Mouse (Mus musculus): Measurements from ENCODE around the gene Arid1b. TPM values are rescaled to one million over a fixed set of nuclear protein-coding genes. Genes with fewer than 3 reads are reported as not detected.

Arid1b gene
- polyA plus RNA-seq, 1 experiment from 2014 or later, result 46.4 TPM

- CTCF ChIA-PET, result interaction anchor here (1.2 kb wide), 1 partner anchor 20 kb away, joined by 3 read pairs; no protein-coding TSS in a partner anchor
- no peak for DNase-seq (ENCODE audit: low read depth, low spot score)
- no peak for ATAC-seq
- POLR2A ChIA-PET, result no interaction called here
- TF ChIP-seq CTCF (IDR thresholded peaks at IDR 0.05), result no peak
- H3K27me3 ChIP-seq, result no peaks in the 10 kb centered on the region
- in situ Hi-C loops (cut with MboI; ENCODE audit: low pct_unique_long_range_greater_than_20kb), result loop anchor here (25.0 kb wide), 1 partner anchor 1815 kb away; the partner anchor contains the start of gene Tfb1m
Observed at GRCm38 (mm10) chr17:5377151-5377929, 383.2 kb downstream of the Arid1b start.

- ATAC-seq, result no peak
- TF ChIP-seq CTCF (IDR thresholded peaks at IDR 0.05), result no peak
- no peak for DNase-seq (ENCODE audit: low read depth, low spot score)
- ChIA-PET POLR2A (no interaction called here), CTCF (interaction anchor here (0.9 to 1.2 kb wide), 2 partner anchors 8 to 20 kb away, joined by 3 read pairs; no protein-coding TSS in a partner anchor)
- in situ Hi-C loops (cut with MboI; ENCODE audit: low pct_unique_long_range_greater_than_20kb), result loop anchor here (25.0 kb wide), 1 partner anchor 1816 kb away; the partner anchor contains the start of gene Tfb1m
- no peaks in the 10 kb centered on the region for H3K27me3 ChIP-seq
Observed at GRCm38 (mm10) chr17:5377930-5378310, 383.8 kb downstream of the Arid1b start.

- in situ Hi-C loops (cut with MboI; ENCODE audit: low pct_unique_long_range_greater_than_20kb), result loop anchor here (25.0 kb wide), 1 partner anchor 1823 kb away; the partner anchor contains the start of gene Tfb1m
- ATAC-seq, result no peak
- no peak for TF ChIP-seq CTCF (IDR thresholded peaks at IDR 0.05)
- CTCF ChIA-PET, result no interaction called here
- H3K27me3 ChIP-seq, result no peaks in the 10 kb centered on the region
- DNase-seq (ENCODE audit: low read depth, low spot score), result no peak
- POLR2A ChIA-PET, result no interaction called here
Observed at GRCm38 (mm10) chr17:5385694-5386093, 391.6 kb downstream of the Arid1b start.

- in situ Hi-C loops (cut with MboI; ENCODE audit: low pct_unique_long_range_greater_than_20kb), result loop anchor here (25.0 kb wide), 1 partner anchor 1825 kb away; the partner anchor contains the start of gene Tfb1m
- no peaks in the 10 kb centered on the region for H3K27me3 ChIP-seq
- no peak for TF ChIP-seq CTCF (IDR thresholded peaks at IDR 0.05)
- ChIA-PET POLR2A (interaction anchor here (0.6 kb wide), 1 partner anchor 229 kb away, joined by 4 read pairs; no protein-coding TSS in a partner anchor), CTCF (interaction anchor here (1.0 kb wide), 1 partner anchor 16 kb away, joined by 3 read pairs; no protein-coding TSS in a partner anchor)
- ATAC-seq (no peak), DNase-seq (ENCODE audit: low read depth, low spot score) (no peak)
Observed at GRCm38 (mm10) chr17:5386885-5387545, 392.9 kb downstream of the Arid1b start.

GRCm38 (mm10) chr17:5388351-5388750 lies 394.2 kb downstream of the Arid1b start:
- in situ Hi-C loops (cut with MboI; ENCODE audit: low pct_unique_long_range_greater_than_20kb), result loop anchor here (25.0 kb wide), 1 partner anchor 1826 kb away; the partner anchor contains the start of gene Tfb1m
- DNase-seq (ENCODE audit: low read depth, low spot score), result no peak
- POLR2A ChIA-PET, result no interaction called here
- no peak for TF ChIP-seq CTCF (IDR thresholded peaks at IDR 0.05)
- CTCF ChIA-PET, result interaction anchor here (1.0 kb wide), 1 partner anchor 15 kb away, joined by 3 read pairs; no protein-coding TSS in a partner anchor
- no peak for ATAC-seq
- H3K27me3 ChIP-seq, result no peaks in the 10 kb centered on the region

GRCm38 (mm10) chr17:5390682-5391081 lies 396.6 kb downstream of the Arid1b start:
- no peak for ATAC-seq
- TF ChIP-seq CTCF (IDR thresholded peaks at IDR 0.05), result no peak
- H3K27me3 ChIP-seq, result no peaks in the 10 kb centered on the region
- DNase-seq (ENCODE audit: low read depth, low spot score), result no peak
- POLR2A ChIA-PET, result no interaction called here
- CTCF ChIA-PET, result no interaction called here
- in situ Hi-C loops (cut with MboI; ENCODE audit: low pct_unique_long_range_greater_than_20kb), result loop anchor here (25.0 kb wide), 1 partner anchor 1828 kb away; the partner anchor contains the start of gene Tfb1m

GRCm38 (mm10) chr17:5395454-5396205 lies 401.5 kb downstream of the Arid1b start:
- no peak for DNase-seq (ENCODE audit: low read depth, low spot score)
- no peak for TF ChIP-seq CTCF (IDR thresholded peaks at IDR 0.05)
- in situ Hi-C loops (cut with MboI; ENCODE audit: low pct_unique_long_range_greater_than_20kb), result loop anchor here (5.0 to 25.0 kb wide), 4 partner anchors 48 to 1833 kb away; partner anchors contain the start of gene Tfb1m
- ChIA-PET POLR2A (interaction anchor here (0.6 kb wide), 1 partner anchor 34 kb away, joined by 3 read pairs; no protein-coding TSS in a partner anchor), CTCF (no interaction called here)
- no peak for ATAC-seq
- H3K27me3 ChIP-seq, result no peaks in the 10 kb centered on the region

- in situ Hi-C loops (cut with MboI; ENCODE audit: low pct_unique_long_range_greater_than_20kb), result loop anchor here (5.0 to 25.0 kb wide), 4 partner anchors 49 to 1834 kb away; partner anchors contain the start of gene Tfb1m
- no peak for ATAC-seq
- POLR2A ChIA-PET, result interaction anchor here (0.6 to 0.7 kb wide), 2 partner anchors 35 to 144 kb away, joined by 3 to 4 read pairs; no protein-coding TSS in a partner anchor
Observed at GRCm38 (mm10) chr17:5396213-5396612, 402.1 kb downstream of the Arid1b start.

More at GRCm38 (mm10) chr17:5396213-5396612, 402.1 kb downstream of the Arid1b start:
- CTCF ChIA-PET, result interaction anchor here (0.7 kb wide), 1 partner anchor 10 kb away, joined by 3 read pairs; no protein-coding TSS in a partner anchor
- no peak for TF ChIP-seq CTCF (IDR thresholded peaks at IDR 0.05)
- DNase-seq (ENCODE audit: low read depth, low spot score), result no peak
- H3K27me3 ChIP-seq, result no peaks in the 10 kb centered on the region
